Mouse (Mus musculus) 3T3-L1 (cell line): Measurements from ENCODE around the gene Son.
"Not testable (repeated sequence)": the region's sequence is repeated elsewhere in the genome, so short reads cannot be mapped to it uniquely, and the experiment has no call there.

Source experiments
- DNase-seq: peaks from one replicate; pipeline ENCODE4 v3.0.0-alpha.2; 2015; ENCODE audit warnings: low read depth, low spot score

Son gene

DNA sequence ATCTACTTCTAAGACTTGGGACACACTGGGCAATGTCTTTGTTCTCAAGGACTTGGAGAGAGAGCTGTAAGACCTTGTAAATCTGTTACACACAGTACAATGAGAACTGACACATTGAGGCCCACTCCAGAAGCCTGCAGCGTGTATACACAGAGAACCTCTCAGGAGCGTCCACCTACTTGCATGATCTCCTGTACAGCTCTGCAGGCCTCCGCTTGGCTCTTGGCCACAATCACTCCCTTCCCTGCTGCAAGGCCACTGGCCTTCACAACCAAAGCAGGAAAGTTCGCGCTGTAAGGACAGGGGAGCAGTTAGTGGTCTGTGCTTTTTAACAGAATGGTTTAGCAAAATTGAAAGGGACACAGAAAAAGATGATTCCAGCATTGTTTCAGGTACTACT, 8.1 kb upstream of the Son start:
- DNase-seq = no peak

DNA sequence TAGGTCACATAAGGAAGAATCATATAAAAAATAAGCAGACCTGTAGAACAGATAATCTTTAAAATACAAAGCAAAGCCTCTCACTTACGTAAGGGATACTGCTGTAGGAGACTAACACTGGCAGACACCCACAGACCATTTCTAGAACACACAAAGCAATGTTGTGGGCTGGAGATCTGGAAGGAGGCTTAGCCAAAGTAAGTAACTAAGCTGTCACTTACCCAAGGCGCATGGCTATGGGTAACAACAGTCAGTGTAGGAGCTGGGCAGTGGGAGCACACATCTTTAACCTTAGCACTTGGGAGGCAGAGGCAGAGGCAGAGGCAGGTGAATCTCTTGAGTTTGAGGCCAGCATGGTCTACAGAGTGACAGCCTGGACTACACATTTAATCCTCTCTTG, 7.7 kb upstream of the Son start:
- no peak for DNase-seq

DNA sequence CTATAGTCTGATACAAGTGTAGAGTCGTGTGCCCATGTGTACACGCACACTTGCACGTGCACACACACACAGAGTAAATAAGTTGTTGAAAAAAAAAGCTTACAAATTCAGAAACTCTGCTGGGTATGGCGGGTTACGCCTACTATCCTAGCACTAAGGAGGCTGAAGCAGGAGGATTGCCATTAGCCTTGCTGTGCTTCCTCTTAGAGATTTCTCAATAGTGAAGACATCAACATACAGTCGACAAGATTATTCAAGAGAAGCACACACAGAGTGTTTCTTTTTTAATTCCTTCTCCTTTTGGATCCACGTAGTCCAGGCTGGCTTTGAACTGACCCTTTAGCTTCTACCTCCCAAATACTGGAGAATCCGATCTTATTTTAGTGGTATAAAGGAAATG, 7.1 kb upstream of the Son start:
- no peak for DNase-seq

DNA sequence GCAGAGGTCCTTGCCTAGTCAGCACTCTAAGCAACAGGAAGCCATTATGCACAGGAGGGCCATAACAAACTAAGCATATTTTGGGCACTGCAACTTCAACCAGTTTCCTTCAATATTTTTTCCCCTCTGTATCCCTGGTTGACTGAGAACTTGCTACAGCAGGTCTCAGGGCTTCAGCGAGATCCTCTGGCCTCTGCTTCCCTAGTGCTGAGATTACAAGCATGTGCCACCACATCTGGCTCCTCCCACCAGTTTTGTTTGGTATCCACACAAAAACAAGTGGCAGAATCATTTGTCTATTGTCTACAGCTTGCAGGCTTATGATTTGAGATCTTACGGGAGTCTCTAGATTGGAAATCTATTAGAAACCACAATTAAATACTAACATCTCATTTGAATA, 2.4 kb upstream of the Son start:
- peak; percentile 31 for DNase-seq

DNA sequence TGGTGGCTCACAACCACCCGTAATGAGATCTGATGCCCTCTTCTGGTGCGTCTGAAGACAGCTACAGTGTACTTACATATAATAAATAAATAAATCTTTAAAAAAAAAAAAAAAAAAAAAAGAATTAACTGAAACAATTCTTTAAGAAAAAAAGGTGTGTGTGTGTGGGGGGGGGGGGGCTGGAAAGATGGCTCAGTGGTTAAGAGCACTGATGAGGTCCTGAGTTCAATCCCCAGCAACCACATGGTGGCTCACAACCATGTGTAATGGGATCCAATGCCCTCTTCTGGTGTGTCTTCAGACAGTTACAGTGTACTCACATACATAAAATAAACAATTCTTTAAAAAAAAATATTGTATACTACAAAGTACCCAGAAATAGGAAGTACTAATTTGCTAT, 1.9 kb upstream of the Son start:
- not testable (repeated sequence) for DNase-seq

DNA sequence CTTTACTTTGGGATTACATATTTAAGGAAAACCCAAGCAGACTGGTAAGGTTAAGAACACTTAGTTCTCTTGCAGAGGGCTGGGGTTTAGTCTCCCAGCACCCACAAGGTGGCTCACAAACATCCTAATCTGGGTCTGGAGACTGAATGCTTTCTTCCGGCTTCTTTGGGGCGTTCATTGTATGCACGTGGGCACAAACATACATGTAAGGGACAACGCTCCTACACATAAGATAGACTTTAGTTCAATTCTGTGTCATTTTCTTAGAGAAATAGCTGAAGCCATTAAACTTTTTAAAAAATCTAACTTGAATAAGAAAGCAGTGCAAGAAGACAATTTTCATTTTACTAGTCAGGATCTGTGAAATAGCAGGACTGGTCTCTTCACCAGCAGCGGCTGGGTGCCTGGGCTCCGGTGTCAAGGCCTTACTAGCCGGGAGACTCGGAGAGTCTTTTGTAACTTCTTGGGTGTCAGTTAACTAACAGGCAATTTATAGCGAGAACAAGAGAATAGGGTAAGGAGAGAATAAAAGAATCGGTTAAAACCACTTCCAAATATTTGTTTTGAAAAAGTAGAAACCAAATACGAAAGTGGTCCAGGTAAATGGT, 1.2 kb upstream of the Son start:
- peak; percentile 79 for DNase-seq

DNA sequence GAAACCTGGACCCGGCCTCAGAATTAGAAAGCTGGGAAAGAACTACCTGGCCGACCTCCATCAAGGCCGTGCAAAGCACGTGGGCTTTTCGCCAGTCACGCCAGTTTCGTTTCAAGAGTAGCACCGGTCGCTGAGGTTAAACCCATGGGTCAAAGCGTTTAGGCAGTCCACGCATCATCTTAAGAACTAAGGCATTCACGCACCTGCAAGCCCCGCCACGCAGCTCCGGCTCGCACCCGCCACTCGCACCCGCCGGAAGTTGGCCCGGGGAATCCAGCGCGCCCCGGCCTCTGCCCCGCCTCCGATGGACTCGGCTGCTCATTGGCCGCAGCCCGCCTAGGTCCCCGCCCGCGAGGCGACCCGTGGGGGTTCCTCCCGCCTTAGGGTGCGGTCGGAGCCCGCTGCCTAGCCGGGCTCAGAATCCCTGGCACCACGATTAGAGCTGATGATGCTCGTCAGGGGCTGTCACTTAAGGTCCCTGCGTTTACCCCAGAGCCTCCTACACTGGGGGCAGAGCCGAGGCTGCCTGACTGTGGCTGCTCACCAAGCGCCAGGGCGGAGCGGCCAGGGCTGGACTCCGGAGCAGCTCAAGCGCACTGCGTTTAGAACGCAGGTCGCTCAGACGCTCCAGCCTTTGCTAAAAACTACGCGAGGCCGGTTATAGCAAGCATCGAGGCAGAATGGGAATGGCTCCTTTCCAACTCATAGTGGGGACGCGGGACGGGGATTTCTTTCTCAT, 456 bp upstream of the Son start, which contains the start of gene Gart:
Gart (minus strand) TSS at position 272 of the 739 bp plus-strand sequence.
- peak; percentile 91 for DNase-seq

DNA sequence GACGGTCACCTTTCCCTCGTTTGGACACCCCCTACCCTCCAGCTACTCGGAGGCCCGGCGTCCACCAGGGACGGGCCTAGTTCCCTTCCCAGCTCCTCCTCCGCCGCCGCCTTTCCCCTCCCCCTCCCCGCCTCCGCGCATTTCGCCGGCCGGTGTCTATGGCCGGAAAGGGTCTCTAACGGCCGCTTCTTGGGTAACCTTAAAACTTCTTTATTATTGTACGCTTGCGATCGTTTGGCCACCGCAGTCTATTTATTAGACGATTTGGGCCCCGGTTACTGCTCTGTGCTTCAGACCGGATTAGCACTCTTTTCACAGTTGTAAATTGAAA, 879 bp downstream of the Son start:
- peak; percentile 77 for DNase-seq

DNA sequence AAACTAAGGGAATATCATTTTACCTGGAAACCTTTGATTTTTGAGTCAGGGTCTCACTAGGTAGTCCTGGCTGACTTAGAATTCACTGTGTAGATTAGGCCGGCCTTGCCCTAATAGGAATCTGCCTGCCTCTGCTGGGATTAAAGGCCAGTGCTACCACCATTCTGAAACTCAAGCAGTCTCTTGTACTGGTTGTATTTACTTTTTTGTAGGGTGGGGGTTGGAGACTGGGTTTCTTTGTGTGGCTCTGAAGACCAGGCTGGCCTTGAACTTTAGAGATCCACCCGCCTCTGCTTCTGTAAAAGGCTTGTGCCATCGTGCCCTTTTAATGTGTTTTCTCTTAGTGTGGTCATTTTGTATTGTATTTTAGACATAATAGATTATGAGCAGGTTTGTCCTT, 1.9 kb downstream of the Son start:
- DNase-seq = peak; percentile 38

DNA sequence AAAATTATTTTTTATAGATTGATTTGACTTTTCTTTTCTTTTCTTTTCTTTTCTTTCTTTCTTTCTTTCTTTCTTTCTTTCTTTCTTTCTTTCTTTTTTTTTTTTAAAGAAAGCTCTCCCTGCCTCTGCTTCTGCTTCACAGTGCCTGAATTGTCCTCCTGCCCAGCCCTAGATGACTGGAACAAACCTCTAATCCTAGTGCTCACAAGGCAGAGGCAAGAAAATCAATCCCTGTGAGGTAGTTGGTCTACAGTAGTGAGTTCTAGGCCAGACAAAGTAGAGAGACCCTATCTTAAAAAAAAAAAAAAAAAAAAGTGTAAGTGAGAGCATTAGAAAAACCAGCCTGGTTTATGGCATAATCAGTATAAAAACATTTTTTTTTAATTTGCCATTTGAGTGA, 2.5 kb downstream of the Son start:
- no peak for DNase-seq

DNA sequence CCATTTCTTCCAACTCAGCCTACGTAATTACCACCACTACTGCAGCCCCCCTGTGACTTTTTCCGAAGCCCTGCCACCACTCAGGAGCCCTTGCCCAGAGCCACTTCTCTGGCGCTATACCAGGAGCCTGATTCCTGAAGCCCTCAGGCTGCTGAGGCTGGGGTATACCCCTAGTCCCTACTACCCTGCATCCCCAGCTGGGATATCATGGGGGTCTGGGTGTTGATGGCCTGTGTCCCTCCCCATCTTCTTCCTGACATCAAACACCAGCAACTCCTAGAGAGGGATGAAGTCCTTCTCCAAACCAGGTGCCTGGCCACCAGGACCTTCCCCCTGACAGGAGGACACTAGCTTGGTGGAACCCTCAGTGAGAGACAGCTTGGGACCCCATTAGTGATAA, 4.9 kb downstream of the Son start:
- DNase-seq = no peak

DNA sequence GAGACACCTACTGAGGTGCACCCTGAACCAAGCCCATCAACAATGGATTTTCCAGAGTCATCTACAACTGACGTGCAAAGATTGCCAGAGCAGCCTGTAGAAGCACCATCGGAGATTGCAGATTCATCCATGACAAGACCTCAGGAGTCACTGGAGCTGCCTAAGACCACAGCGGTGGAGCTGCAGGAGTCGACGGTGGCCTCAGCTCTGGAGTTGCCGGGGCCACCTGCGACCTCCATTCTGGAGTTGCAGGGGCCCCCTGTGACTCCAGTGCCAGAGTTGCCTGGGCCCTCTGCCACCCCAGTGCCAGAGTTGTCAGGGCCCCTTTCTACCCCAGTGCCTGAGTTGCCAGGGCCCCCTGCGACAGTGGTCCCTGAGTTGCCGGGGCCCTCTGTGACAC, 8.0 kb downstream of the Son start:
- DNase-seq = no peak

DNA sequence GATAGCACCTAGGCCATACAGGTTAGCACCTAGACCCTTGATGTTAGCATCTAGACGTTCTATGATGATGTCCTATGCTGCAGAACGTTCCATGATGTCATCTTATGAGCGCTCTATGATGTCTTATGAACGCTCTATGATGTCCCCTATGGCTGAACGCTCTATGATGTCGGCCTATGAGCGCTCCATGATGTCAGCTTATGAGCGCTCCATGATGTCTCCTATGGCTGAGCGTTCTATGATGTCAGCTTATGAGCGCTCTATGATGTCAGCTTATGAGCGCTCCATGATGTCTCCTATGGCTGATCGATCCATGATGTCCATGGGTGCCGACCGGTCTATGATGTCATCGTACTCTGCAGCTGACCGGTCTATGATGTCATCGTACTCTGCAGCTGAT, 10.0 kb downstream of the Son start:
- no peak for DNase-seq

DNA sequence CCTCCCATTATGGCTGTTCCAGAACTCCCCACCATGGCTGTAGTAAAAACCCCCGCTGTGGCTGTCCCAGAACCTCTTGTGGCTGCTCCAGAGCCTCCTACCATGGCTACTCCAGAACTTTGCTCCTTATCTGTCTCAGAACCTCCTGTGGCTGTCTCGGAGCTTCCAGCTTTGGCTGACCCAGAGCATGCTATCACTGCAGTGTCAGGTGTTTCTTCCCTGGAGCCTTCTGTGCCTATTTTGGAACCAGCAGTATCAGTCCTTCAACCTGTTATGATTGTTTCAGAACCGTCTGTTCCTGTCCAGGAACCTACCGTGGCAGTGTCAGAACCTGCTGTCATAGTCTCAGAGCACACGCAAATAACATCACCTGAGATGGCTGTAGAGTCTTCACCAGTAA, 11.2 kb downstream of the Son start:
- DNase-seq = no peak

DNA sequence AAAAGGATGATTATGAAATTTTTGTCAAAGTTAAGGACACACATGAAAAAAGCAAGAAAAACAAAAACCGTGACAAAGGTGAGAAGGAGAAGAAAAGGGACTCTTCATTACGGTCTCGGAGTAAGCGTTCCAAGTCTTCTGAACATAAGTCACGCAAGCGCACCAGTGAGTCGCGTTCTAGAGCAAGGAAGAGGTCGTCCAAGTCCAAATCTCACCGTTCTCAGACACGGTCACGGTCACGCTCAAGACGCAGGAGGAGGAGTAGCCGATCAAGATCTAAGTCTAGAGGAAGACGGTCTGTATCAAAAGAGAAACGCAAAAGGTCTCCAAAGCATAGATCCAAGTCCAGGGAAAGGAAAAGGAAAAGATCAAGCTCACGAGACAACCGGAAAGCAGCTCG, 12.5 kb downstream of the Son start:
- DNase-seq = no peak

DNA sequence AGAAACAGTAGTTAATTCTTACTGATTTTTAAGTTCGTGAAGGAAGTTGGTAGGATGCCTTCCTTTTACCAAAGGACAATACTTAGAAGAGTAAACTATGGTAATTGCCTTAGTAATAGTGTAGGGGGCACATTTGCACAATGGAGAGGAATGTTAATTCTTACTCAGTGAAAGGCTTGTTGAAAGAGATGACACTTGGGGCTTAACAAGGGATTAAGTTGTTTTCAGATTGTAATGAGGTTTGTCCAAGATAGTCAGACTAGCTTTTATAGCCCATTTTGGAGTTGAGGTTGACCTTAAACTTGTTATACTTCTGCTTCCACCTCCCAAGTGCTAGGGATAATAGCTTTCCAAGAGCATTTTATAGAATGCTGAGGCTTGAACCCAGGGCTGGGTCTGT, 14.1 kb downstream of the Son start:
- DNase-seq = no peak

DNA sequence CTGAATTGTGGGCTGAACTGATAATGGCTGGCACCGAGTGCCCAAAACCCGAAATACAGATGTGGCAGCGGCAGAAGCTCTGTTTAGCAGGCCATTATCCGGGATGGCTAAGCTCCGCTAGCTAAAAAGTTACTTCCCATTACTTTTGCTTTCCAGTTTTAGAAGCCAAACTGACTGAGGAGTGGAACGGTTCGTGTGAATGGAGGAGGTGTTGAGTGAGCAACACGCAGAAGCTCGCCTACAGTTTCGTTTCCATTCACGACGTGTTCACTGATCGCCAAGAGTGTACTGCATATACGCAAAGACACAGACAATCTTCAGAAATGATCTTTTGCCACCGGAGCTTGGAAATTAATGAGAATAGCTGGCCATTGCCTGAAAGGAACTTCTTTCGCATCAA, 15.0 kb downstream of the Son start:
- no peak for DNase-seq

DNA sequence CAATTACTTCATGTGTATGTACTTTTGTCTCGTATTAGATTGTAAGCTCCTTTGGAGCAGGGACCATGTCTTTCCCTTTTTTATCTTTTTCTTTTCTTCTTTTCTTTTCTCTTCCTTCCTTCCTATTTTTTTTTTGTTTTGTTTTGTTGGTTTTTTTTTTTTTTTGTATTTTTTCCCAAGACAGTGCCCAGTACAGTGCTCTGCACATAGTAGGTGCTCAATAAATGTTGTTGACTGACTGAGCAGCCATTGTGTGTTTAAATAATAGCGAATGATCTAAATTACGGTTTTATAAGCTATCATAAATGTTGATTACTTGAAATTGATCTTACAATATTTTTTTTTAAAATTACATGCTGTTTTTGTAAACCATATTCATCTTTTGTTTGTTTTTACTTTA, 16.5 kb downstream of the Son start:
- no peak for DNase-seq

DNA sequence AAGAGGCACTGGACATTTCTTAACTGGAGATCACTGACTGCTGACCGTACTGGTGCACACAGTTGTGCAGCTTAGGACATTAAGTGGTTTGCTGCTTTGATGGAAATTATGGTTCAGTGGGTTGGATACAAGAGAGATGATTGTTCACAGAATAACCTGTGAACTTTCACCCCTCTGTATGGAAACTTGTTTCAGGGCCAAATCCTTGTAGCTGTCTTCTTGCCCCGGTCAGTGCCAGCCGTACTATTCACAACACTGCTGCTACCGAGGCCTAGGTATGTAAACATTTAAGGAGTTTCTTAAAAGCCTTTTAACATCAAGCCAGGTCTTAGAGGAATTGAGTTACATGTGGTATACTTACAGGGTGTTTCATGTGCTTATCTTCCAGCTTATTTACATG, 27.2 kb downstream of the Son start:
- DNase-seq = no peak

DNA sequence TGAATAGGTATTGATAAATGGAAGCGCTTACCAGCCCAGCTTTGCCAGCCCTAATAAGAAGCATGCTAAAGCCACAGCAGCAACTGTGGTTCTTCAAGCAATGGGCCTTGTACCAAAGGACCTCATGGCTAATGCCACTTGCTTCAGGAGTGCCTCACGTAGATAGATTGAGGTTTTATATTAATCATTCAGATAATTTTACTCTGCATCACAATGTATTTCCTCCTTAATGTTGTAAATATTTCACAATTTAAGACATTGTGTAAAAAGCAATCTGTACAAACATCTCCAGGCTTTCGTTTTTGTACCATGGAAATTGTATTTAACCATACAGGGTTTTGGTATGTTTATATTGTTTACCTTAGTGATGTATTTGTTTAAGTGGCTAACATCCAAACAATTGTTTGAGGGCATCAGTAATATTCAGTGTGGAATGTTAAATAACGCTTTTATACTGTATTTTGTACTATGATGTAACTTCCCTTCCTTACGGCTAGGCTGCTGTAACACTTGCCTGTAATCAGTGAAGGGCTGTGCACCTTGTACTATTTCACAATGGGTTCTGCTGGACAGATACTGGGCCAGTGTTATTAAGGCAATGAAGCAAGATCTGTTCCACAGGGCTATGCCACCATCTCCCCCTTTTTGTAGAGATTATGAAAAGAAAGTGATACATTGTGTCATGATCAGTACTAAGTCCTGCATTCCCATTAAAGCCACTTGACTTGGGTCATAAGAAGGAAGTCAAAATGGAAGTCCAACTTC, 31.0 kb downstream of the Son start:
- no peak for DNase-seq

DNA sequence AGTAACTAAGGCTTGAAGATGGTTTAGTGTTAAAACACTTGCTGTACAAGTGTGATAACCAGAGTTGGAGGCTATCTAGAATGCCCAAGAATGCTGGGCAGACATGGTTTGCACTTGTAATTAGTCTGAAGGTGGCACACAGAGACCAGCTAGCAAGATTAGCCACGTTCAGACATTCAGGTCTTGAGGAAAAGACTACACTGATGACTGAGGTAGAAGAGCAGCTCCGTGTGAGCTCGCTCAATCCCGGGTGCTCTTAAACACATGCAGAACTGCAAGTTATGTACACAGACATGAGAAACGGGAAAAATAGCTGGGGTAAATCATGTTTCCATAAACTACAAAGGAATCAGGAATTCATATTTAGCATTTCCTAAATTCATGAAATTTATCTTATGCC, 33.4 kb downstream of the Son start:
- no peak for DNase-seq

DNA sequence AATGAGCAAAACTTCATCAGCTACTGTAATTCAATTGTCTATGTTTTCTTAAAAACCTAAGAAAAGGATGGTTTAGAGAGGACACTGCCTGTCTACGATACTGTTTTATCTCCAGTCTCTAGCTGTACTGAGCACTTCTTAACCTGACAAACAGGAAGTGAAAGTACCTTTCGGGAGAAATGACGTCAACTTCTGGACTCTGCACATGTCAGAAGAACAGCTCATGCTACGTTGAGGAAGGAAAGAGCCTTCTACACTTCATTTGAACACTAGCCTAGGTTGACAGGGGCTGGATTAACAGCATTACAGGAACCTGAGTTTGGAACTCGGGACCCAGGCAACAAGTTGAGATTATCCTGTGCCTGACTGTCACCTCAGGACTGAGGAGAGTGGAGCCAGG, 38.2 kb downstream of the Son start:
- no peak for DNase-seq

DNA sequence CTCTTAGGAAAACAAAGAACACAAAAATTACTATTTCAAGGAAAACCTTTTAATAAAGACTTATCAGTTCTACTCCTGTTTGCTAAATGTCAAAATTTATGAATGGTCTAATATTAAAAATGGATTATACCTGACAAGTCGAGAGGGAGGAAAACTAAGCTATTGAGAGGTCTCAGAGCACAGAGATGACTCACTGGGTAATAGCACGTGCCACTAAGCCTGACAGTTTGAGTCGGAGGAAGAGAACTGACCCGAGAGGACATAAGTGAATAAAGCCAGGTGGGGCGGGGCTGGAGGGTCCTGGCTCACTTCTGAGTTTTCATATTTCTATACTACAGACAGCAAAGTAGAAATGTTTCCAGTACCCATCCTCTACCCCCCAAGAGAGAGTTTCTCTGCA, 39.1 kb downstream of the Son start:
- DNase-seq = no peak
